Mouse (Mus musculus): ENCODE measurements around the gene Wdr64.

GRCm38 (mm10) chr1:175712338-175712909 lies 14.0 kb downstream of the Wdr64 start:
- TF ChIP-seq CTCF (IDR thresholded peaks at IDR 0.05; ENCODE audit: borderline replicate concordance, insufficient read depth, low read depth, low read length) (no peak), POLR2A (IDR thresholded peaks at IDR 0.05; ENCODE audit: borderline replicate concordance, insufficient read depth, low read length) (no peak)
